Mouse (Mus musculus) frontal cortex, postnatal 10 days (tissue): ENCODE measurements around the gene Capn7.
A peak's percentile ranks its signal among the peaks of the same experiment; 100 is the strongest.

Source experiments
- DNase-seq, 2 experiments: peaks; one replicate each; pipeline ENCODE4 v3.0.0; 2022; ENCODE audit warnings: low spot score in 2 of 2, mixed read lengths in 1 of 2

The Capn7 gene

DNA sequence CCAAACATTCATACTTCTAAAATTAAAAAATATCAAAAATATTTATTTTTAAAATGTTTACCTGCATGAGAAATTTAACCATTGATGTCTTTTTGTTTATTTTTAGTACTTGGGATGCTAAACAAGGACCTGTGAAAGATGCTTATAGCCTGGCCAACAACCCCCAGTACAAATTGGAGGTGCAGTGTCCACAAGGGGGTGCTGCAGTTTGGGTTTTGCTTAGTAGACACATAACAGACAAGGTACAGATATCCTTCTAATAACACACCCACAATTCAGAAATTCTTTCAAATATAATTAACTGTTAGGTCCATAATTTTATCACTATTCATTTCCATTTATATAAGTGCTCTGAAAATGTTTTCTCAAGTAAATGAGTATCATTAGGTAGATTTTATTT lies 28.9 kb downstream of the Capn7 start:
- no peak for DNase-seq

DNA sequence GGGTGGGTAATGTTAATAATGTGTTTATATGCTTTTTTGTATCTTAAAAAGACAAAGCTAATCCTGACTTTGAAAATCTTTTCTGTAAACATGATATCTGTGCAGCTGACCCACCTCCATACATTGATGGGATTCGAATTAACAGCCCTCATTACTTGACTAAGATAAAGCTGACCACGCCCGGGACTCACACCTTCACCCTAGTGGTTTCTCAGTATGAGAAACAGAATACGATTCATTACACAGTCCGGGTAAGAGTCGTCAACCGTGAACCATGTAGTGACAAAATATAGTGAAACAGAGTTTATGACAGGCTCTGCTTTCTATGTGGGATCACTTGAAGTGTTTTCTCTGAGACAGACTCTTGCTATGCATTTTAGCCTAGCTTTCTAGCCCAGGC lies 31.5 kb downstream of the Capn7 start:
- DNase-seq: no peak

DNA sequence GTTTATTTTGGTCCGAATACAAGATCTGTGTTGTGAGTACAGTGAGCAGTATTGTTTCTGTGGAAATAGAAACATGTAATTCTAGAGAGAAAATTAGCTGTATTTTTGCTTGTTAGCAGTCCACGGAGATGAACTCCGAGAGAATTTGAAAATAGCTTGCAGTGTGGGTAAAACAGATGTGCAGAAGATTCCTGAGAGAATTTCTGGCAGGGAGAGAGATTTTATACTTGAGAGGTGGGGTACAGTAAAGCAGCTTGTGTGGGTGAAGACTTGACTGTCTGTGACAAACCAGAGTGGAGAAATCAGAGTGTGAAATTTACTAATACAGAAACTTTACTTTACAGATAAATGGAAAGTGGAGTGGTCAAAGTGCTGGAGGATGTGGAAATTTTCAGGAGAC lies 32.9 kb downstream of the Capn7 start:
- DNase-seq: no peak

GRCm38 (mm10) chr14:31374390-31374789 lies 38.0 kb downstream of the Capn7 start:
- DNase-seq: no peak

DNA sequence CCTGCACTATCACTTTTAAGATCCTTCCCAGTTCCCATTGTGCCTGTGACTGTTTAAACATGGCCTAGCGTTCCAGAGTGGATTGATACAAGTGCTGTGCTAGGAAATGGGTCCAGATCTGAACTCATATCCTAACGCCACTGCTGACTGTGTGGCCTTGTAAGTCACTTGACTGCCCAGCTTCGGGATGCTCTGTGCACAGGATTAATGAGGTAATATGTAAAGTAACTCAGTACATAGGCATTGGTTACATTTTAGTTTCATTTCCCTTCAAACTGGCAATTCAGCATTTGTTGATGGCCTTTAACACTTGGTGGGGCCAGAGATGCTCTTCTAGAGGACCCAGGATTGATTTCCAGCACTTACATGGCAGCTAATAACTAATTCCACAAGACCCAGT lies 39.9 kb downstream of the Capn7 start:
- DNase-seq: no peak

DNA sequence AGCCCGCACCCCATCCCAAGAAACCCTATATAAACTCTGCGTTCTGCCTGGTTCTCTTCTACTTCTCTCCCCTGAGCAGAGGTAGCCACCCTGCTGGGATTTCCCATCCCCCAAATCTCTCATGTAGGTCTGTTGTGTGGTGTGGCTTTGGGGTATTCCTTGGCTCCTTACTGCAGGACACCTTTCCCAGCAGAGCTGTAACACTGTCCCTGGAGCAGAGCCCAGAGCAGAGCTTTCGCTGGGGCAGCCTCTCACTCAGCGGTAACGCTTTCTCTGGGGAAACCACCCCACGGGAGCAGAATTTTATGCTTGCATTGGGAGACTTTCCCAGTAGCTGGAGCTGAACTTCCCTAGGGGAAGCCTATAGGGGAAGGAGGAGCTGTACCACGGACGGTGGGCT lies 45.8 kb downstream of the Capn7 start:
- peak in 1 of 2 experiments; percentile 6 for DNase-seq

- peak; percentile 55 to 68 for DNase-seq
Observed at GRCm38 (mm10) chr14:31383470-31384050, 47.1 kb downstream of the Capn7 start.

- no peak for DNase-seq
Observed at GRCm38 (mm10) chr14:31384366-31385323, 48.2 kb downstream of the Capn7 start.

GRCm38 (mm10) chr14:31385406-31385805 lies 49.0 kb downstream of the Capn7 start:
- DNase-seq: no peak

DNA sequence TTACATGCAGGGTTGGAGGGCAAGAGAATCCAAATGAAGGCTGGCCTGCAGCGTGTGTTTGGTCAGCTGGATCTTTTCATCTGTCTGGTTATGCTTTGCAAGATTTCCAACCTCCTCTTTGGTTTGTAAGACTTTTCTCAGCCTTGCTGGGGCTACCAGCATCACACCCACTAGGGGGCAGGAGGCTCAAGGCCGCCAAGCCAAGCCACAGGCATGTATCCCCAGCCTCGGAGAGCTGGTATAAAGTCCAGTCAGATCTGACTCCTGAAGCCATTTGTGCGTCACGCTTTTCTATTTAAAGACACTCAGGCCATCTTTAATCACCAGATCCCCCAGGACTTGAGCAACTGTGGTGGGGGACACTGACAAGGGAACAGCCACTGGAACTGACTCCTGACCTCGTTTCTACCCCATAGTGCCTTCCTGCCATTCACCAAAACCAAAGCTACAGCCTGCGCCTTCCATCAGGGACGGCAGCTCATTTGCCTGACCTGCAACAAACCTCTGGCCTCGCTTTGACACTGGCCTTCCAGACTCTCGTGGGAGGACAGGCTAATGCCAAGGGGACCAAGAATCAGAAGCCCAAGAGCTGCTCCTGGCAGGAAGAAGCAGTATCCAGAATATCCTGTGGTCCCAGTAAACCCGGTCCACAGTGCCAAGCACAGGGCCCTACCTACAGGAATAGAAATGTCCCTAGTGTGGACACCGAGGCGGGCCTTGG lies 49.7 kb downstream of the Capn7 start:
- DNase-seq: peak; percentile 48 to 73

DNA sequence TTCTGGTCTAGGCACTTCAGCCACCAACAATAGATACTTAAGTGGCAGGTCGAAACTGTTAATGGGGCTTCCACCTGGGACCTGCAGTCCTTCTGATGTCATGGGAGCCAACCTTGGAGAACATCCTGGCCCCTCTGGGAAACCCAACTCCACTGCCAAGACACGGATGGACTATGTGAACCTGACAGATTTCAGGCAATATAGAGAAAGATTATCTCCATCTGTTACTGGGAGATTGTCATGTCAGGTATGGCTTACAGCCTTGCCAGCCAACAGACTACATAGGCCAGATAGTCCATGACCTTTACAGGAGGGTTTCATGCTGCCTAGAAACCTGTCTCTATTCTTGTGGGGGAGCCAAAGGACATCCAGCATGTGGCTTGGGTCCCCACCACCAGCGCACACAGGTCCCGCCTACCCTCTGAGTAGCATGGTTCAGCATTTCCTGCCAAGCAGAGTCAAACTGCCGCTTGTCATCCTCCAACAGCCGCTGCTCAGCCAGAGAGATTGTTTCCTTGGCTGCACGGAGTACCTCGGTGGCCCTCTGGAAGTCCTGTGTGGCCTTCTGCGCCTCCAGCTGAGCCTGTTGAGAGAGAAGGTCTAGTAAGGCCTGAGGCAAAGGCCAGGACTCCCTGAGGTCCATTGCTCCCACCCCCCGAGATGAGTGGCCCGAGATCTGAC lies 51.0 kb downstream of the Capn7 start:
- no peak for DNase-seq

DNA sequence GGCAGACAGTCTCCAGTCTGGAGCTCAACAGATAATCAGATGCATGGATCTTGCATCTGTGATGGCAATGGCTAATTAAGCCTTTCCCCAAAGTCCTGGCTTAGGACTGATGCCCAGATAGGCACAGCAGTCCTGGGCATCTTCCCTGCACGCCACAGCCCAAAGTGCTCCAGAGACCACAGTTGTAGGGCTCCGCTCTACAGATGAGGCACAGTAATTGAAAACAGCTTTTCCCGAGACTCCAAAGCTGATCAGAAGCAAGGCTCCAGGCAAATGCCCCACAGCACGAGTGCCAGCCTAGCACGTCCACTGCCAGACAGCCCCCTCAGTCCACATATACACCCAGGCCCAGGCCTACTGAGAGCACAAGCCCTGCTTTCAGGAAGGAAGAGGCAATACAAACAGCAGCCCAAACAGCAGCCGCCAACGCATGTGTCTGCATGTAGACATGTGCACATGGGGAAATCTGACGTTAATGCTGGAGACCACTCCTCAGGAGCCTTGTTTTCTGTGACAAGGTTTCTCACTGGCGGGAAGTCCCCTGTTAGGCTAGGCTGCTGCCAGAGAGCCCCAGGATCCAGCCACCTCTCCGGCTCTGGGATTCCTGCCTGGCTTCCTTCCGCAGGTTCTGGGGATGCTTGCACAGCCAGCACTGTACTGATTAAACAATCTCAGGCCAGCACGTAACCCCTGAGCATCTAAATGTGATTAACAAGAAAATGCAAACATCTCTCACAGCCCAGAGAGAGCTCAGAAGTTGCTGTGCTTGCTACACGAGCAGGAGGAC lies 51.8 kb downstream of the Capn7 start:
- DNase-seq: no peak

DNA sequence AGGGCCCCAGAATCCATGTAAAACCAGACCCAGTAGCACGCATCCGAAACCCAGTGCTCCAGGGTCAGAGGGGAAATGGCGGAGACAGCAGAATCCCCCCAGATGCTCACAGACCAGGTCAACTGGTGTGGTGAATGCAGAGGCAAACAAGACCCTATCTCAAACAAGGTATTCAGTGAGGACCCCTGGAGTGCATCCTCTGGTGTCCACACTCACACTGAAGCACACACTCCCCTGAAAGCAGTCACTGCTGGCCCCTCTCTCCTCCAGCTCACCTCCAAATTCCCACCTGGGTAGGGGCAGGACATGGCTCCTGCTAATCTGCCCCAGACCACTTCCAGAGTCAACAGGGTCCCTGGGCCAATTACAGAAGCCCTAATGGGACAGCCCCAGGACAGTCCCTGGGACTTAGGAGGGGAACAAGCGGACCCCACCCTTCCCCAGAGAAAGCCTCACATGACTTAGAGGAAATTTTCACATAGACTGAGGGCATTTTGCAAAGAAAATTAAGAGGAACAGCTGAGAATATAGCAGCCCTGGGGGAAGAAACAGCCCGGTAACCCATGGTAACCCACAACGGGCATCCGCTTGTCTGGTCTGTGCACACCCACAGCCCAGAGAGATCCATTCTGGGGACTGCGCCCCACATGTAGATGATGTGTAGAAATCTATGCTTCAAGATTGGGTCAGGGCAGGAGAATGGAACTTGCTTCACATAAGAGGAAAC lies 53.1 kb downstream of the Capn7 start:
- DNase-seq: no peak

DNA sequence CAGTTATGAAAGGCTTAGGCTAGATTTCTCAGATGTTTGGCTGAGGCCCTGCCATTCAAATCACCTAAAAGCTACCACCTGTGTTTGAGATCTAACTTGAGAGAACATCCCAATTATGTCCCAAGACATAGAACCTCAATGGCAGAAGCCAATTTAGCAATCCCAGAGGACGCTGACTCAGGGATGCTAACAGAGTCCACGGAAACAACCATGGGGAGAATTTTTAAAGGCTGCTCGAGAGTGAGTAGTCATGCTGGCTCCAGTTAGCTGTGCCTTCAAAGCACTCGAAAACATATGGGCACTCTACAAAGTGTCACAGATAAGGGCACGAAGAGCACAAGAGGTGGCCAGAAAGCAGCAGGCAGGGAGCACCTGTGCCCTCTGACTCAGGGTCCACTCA lies 55.9 kb downstream of the Capn7 start:
- no peak for DNase-seq

DNA sequence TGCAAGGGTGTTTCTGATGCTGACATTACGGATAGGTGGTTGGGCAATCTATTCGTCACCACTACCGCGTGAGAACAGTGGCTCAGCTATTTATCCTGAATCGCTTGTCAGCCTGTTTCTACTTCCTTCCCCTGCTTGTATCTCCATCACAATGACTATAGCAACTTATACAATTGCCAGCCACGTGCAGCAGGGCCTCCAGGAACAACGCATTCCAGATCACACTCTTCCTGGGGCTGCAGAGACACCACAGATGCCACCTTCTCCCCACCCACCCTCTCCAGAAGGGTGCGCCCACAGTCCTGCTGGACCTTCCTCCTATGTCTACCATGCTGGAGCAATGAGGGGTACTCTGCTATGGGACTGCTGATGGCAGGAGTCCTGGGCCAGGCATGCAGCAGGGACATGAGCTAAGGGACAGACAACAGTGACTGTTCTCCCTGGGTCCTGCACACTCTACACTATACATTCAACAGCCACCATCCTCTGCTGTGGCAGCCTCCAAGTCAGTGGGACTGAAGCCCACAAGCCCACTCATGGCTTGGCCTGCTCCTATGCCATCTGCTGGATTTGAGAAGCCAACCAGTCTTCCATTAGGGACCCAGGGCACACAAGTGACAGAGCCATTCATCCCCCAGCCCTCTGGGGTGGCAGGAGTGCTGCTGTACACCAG lies 56.6 kb downstream of the Capn7 start:
- no peak for DNase-seq

GRCm38 (mm10) chr14:31393546-31393890 lies 57.1 kb downstream of the Capn7 start:
- no peak for DNase-seq

- no peak for DNase-seq
Observed at GRCm38 (mm10) chr14:31393936-31394630, 57.6 kb downstream of the Capn7 start.

- no peak for DNase-seq
Observed at GRCm38 (mm10) chr14:31394822-31395532, 58.5 kb downstream of the Capn7 start.
